Mouse (Mus musculus): ENCODE data around the gene Col6a2.

Gene Col6a2

GRCm38 (mm10) chr10:76622928-76623680 lies at the start of gene Col6a2:
Col6a2 (minus strand) TSS chr10:76623630.
- peak; percentile 82 for DNase-seq

- no peak for DNase-seq
Measured at GRCm38 (mm10) chr10:76671939-76672338, 48.5 kb upstream of the Col6a2 start.

GRCm38 (mm10) chr10:76668947-76669284 lies 45.5 kb upstream of the Col6a2 start:
- no peak for DNase-seq

- no peak for DNase-seq
Measured at GRCm38 (mm10) chr10:76668261-76668946, 45.0 kb upstream of the Col6a2 start.

GRCm38 (mm10) chr10:76667197-76667805 lies 43.9 kb upstream of the Col6a2 start:
- DNase-seq, result no peak

GRCm38 (mm10) chr10:76665551-76665950 lies 42.1 kb upstream of the Col6a2 start:
- DNase-seq, result no peak

- peak; percentile 18 for DNase-seq
Measured at GRCm38 (mm10) chr10:76664156-76665115, 41.0 kb upstream of the Col6a2 start.

- no peak for DNase-seq
Measured at GRCm38 (mm10) chr10:76653345-76654336, 30.2 kb upstream of the Col6a2 start.

- DNase-seq, result no peak
Measured at GRCm38 (mm10) chr10:76650662-76651342, 27.4 kb upstream of the Col6a2 start.

GRCm38 (mm10) chr10:76648738-76649137 lies 25.3 kb upstream of the Col6a2 start:
- no peak for DNase-seq

- no peak for DNase-seq
Measured at GRCm38 (mm10) chr10:76647390-76647789, 24.0 kb upstream of the Col6a2 start.

GRCm38 (mm10) chr10:76645686-76646085 lies 22.3 kb upstream of the Col6a2 start:
- DNase-seq, result no peak

GRCm38 (mm10) chr10:76645066-76645465 lies 21.6 kb upstream of the Col6a2 start:
- no peak for DNase-seq

- no peak for DNase-seq
Measured at GRCm38 (mm10) chr10:76643999-76644398, 20.6 kb upstream of the Col6a2 start.

- no peak for DNase-seq
Measured at GRCm38 (mm10) chr10:76643446-76643845, 20.0 kb upstream of the Col6a2 start.

- DNase-seq, result no peak
Measured at GRCm38 (mm10) chr10:76642628-76643434, 19.4 kb upstream of the Col6a2 start.

GRCm38 (mm10) chr10:76641894-76642627 lies 18.6 kb upstream of the Col6a2 start:
- DNase-seq, result no peak

- no peak for DNase-seq
Measured at GRCm38 (mm10) chr10:76639952-76640351, 16.5 kb upstream of the Col6a2 start.

- no peak for DNase-seq
Measured at GRCm38 (mm10) chr10:76636601-76637000, 13.2 kb upstream of the Col6a2 start.
